Mouse (Mus musculus) olfactory bulb, adult 2 months (tissue): Measurements from ENCODE around the gene Ift43.

Experiments used
- CTCF ChIP-seq: fragments of 200-500 bp; IDR thresholded peaks from 2 replicates; pipeline ENCODE4 v1.5.1; 2012; ENCODE audit warnings: low read depth, mild to moderate bottlenecking, low read length, moderate library complexity; ENCODE audit not compliant: insufficient read depth
- POLR2A ChIP-seq: fragments of 200-500 bp; IDR thresholded peaks from 2 replicates; pipeline ENCODE4 v1.6.1; 2012; ENCODE audit warnings: mild to moderate bottlenecking, low read depth, low read length, moderate library complexity; ENCODE audit not compliant: insufficient read depth

GRCm38 (mm10) chr12:86146246-86146645, 63.9 kb downstream of the Ift43 start:
- no peak for TF ChIP-seq CTCF
- TF ChIP-seq POLR2A: no peak
